Comparison of ENCODE assay signal across 17 mouse cellular contexts in the genomic region with DNA sequence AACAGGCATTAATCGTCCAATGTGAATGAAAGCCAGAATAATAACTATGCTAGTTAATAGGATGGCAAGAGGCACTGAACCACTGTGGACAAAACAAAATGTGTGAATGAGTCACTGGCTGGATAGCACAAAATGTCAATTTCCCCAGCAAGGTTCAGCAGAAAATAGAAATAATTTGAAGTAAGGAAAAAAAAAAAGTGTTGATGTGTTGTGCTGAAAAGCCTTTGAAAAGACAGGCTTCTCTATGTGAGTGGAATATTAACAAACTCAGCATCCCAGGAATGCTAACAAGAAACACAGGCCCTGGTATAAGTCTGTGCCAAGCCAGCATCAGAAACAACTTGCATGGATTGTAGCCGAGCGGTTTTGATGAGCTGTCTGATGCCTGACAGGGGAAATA.
A peak's percentile ranks its signal among the peaks of the same experiment; 100 is the strongest.
DNase-seq lines count a peak whose midpoint lies in the region; ATAC-seq and TF ChIP-seq lines count a peak whose summit lies in the region.
"Had no signal": no experiment of that assay in that cellular context is flagged by ENCODE, and none has a peak within 500 bp of the region (broad histone marks: within the 10 kb centered on the region; RNA-seq: fewer than 3 reads in every experiment).

No protein-coding gene starts in this region.

- peak; percentile 94 for ATAC-seq in forebrain, embryonic 14.5 days
- ATAC-seq in midbrain, embryonic 15.5 days (replicated peaks) = peak; percentile 94
- ATAC-seq: CD4-positive, CD25-positive, alpha-beta regulatory T cell, adult 4 months had no signal

- peaks cover 4% of the 10 kb centered on the region; the same call in 1 of the 2 replicates for H3K4me1 ChIP-seq in forebrain, embryonic 14.5 days (ENCODE audit: control insufficient read depth, insufficient read depth, low read length)
- H3K4me1 ChIP-seq in midbrain, embryonic 15.5 days = peaks cover 6% of the 10 kb centered on the region; the same call in 1 of the 2 replicates
- H3K4me1 ChIP-seq: embryonic facial prominence, embryonic 13.5 days; limb, embryonic 12.5 days; liver, embryonic 13.5 days; neural tube, embryonic 12.5 days had no signal

- 11% methylated on average over 3 of the region's 3 CpGs for WGBS in forebrain, embryonic 14.5 days
- WGBS in midbrain, embryonic 15.5 days = 28% methylated on average over 3 of the region's 3 CpGs

- TF ChIP-seq CTCF in layer of hippocampus, adult 2 months (conservative IDR thresholded peaks at IDR 0.05) = no peak

- H3K9me3 ChIP-seq in forebrain, embryonic 14.5 days (replicated peaks; ENCODE audit: control insufficient read depth, low read length) = no peaks in the 10 kb centered on the region
- no peaks in the 10 kb centered on the region for H3K9me3 ChIP-seq in midbrain, embryonic 15.5 days
- H3K9me3 ChIP-seq: embryonic facial prominence, embryonic 13.5 days; G1E; limb, embryonic 12.5 days; liver, embryonic 13.5 days; neural tube, embryonic 12.5 days had no signal

- no peaks in the 10 kb centered on the region for H3K27me3 ChIP-seq in forebrain, embryonic 14.5 days (replicated peaks; ENCODE audit: control insufficient read depth, insufficient read depth, low read length)
- no peaks in the 10 kb centered on the region for H3K27me3 ChIP-seq in midbrain, embryonic 15.5 days (replicated peaks)
- H3K27me3 ChIP-seq: embryonic facial prominence, embryonic 13.5 days; limb, embryonic 12.5 days; liver, embryonic 13.5 days; neural tube, embryonic 12.5 days had no signal

- H3K27ac ChIP-seq in layer of hippocampus, adult 2 months = peak overlapping the region; percentile 64
- no peak overlapping the region; the same call in 1 of the 2 replicates for H3K27ac ChIP-seq in forebrain, embryonic 14.5 days (ENCODE audit: low read depth, low read length)
- peak overlapping the region; percentile 60; the same call in 1 of the 2 replicates for H3K27ac ChIP-seq in midbrain, embryonic 15.5 days
- H3K27ac ChIP-seq: embryonic facial prominence, embryonic 13.5 days; limb, embryonic 12.5 days; liver, embryonic 13.5 days; neural tube, embryonic 12.5 days had no signal

- no peak overlapping the region for H3K4me3 ChIP-seq in layer of hippocampus, adult 2 months
- H3K4me3 ChIP-seq in forebrain, embryonic 14.5 days (ENCODE audit: low read depth, low read length) = no peak overlapping the region
- H3K4me3 ChIP-seq in midbrain, embryonic 15.5 days = no peak overlapping the region
- H3K4me3 ChIP-seq: embryonic facial prominence, embryonic 13.5 days; limb, embryonic 12.5 days; liver, embryonic 13.5 days; neural tube, embryonic 12.5 days had no signal

- DNase-seq in cerebellum, adult 9-10 months = peak; percentile 12
- DNase-seq in cerebellum, postnatal 36 days = no peak
- peak in 1 of 2 experiments; percentile 13 for DNase-seq in layer of hippocampus, adult 2 months (ENCODE audit: low spot score in 2 of 2)
- no peak for DNase-seq in layer of hippocampus, postnatal 36 days
- peak; percentile 94 for DNase-seq in forebrain, embryonic 14.5 days (ENCODE audit: low spot score)
- no peak for DNase-seq in thymus, postnatal 4 days
- DNase-seq in left cerebral cortex, adult 18-20 months (ENCODE audit: low spot score in 2 of 2) = no peak
- DNase-seq: kidney, adult 2 months; liver, embryonic 13.5 days; right cerebral cortex, postnatal 25 days; thymus, postnatal 25 days had no signal

- no peak overlapping the region for H3K4me2 ChIP-seq in forebrain, embryonic 14.5 days (ENCODE audit: low read length)
- H3K4me2 ChIP-seq in midbrain, embryonic 15.5 days = no peak overlapping the region
- H3K4me2 ChIP-seq: embryonic facial prominence, embryonic 13.5 days; limb, embryonic 12.5 days; liver, embryonic 13.5 days; neural tube, embryonic 12.5 days had no signal

- no peak overlapping the region for H3K9ac ChIP-seq in forebrain, embryonic 14.5 days (ENCODE audit: low read length)
- H3K9ac ChIP-seq in midbrain, embryonic 15.5 days = no peak overlapping the region
- H3K9ac ChIP-seq: embryonic facial prominence, embryonic 13.5 days; limb, embryonic 12.5 days; liver, embryonic 13.5 days; neural tube, embryonic 12.5 days had no signal

- H3K36me3 ChIP-seq in forebrain, embryonic 14.5 days (ENCODE audit: control insufficient read depth, insufficient read depth, low read length) = no peaks in the 10 kb centered on the region
- H3K36me3 ChIP-seq in midbrain, embryonic 15.5 days (replicated peaks) = no peaks in the 10 kb centered on the region
- H3K36me3 ChIP-seq: embryonic facial prominence, embryonic 13.5 days; G1E; limb, embryonic 12.5 days; liver, embryonic 13.5 days; neural tube, embryonic 12.5 days had no signal

Comparison
In these comparisons a context has a peak if more than half of its experiments do, and no peak if none do; other contexts are left out.
1. DNase-seq: peak in cerebellum, adult 9-10 months (single experiment) and forebrain, embryonic 14.5 days (single experiment); none in cerebellum, postnatal 36 days (0 of 2), layer of hippocampus, postnatal 36 days (0 of 2), thymus, postnatal 4 days (single experiment) and left cerebral cortex, adult 18-20 months (0 of 2).